Mouse (Mus musculus): ENCODE measurements around the gene Cntn4. TPM values are rescaled to one million over a fixed set of nuclear protein-coding genes. Genes with fewer than 3 reads are reported as not detected.

Cntn4 gene
- polyA plus RNA-seq, 2 experiments: 0.02 TPM; not detected in 1

DNA sequence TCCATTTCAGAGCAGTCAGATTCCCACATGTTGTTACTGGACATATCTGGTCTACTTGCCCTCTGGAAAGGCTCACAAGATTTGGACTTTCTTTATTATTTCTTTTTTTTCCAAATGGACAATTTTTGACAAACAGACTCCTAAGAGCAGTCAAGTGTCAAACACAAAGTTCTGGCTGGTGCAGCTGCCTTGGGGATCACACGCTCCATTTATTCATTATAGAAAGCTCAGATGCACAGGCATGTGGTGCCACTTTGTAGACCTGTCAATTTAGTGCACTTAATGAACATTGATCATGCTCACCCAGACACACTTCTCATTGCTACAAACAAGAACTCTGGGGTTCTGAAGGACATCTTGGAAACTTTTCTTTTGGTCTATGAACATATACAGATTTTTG, 337.7 kb downstream of the Cntn4 start:
- Histone ChIP-seq H3K27me3 (ENCODE audit: control insufficient read depth, insufficient read depth, low read length) (no peaks in the 10 kb centered on the region), H3K27ac (no peak overlapping the region), H3K9me3 (ENCODE audit: control insufficient read depth, low read length) (no peaks in the 10 kb centered on the region), H3K4me1 (replicated peaks; ENCODE audit: control insufficient read depth in 2 of 2, insufficient read depth in 2 of 2, low read length in 1 of 2) (no peaks in the 10 kb centered on the region), H3K4me3 (ENCODE audit: insufficient read depth in 1 of 2, low read depth in 2 of 2, low read length in 2 of 2) (no peak overlapping the region), H3K4me2 (ENCODE audit: low read depth) (no peak overlapping the region), H3K9ac (replicated peaks) (no peak overlapping the region), H3K36me3 (replicated peaks; ENCODE audit: control insufficient read depth, insufficient read depth, low read depth) (no peaks in the 10 kb centered on the region)
- DNase-seq (ENCODE audit: low read depth in 3 of 3, low spot score in 3 of 3) (no peak), ATAC-seq (ENCODE audit: insufficient read depth) (no peak)
- TF ChIP-seq EP300 (IDR thresholded peaks at IDR 0.05; ENCODE audit: low read depth) (no peak), CTCF (IDR thresholded peaks at IDR 0.05; ENCODE audit: low read depth) (no peak)
- 68% methylated on average over 1 of the region's 1 CpGs for WGBS (ENCODE audit: insufficient replicate concordance)

DNA sequence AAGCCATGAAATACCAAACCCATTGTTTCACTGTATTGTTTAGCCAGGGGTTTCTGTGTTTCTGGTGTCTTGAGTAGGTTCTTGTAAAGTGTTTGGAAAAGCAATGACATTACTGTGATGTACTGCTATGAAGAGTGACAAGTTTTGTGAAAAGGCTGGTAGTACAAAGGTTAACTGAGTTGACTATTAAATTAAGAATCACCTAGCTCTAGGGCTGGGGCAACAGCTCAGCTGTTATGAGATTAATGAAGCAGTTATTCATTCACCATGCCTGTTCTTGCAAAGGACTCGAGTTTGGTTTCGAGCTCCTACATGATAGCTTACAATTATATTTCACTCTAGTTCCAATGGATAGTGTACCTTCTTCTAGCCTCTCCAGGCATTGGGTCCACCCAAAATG, 371.4 kb downstream of the Cntn4 start:
- Histone ChIP-seq H3K9me3 (ENCODE audit: control insufficient read depth, low read length) (no peaks in the 10 kb centered on the region), H3K9ac (replicated peaks) (no peak overlapping the region), H3K27ac (no peak overlapping the region), H3K27me3 (ENCODE audit: control insufficient read depth, insufficient read depth, low read length) (no peaks in the 10 kb centered on the region), H3K4me2 (ENCODE audit: low read depth) (no peak overlapping the region), H3K4me3 (ENCODE audit: insufficient read depth in 1 of 2, low read depth in 2 of 2, low read length in 2 of 2) (no peak overlapping the region), H3K36me3 (replicated peaks; ENCODE audit: control insufficient read depth, insufficient read depth, low read depth) (no peaks in the 10 kb centered on the region), H3K4me1 (replicated peaks; ENCODE audit: control insufficient read depth in 2 of 2, insufficient read depth in 2 of 2, low read length in 1 of 2) (no peaks in the 10 kb centered on the region)
- WGBS (ENCODE audit: insufficient replicate concordance): 45% methylated on average over 2 of the region's 2 CpGs
- ATAC-seq (ENCODE audit: insufficient read depth): no peak
- TF ChIP-seq CTCF (IDR thresholded peaks at IDR 0.05; ENCODE audit: low read depth) (no peak), EP300 (IDR thresholded peaks at IDR 0.05; ENCODE audit: low read depth) (no peak)
- DNase-seq (ENCODE audit: low read depth in 3 of 3, low spot score in 3 of 3): no peak

- WGBS (ENCODE audit: insufficient replicate concordance): 25% methylated on average over 1 of the region's 1 CpGs
- no peaks in the 10 kb centered on the region for H3K36me3 ChIP-seq (replicated peaks; ENCODE audit: control insufficient read depth, insufficient read depth, low read depth)
- no peaks in the 10 kb centered on the region for H3K4me1 ChIP-seq (replicated peaks; ENCODE audit: control insufficient read depth in 2 of 2, insufficient read depth in 2 of 2, low read length in 1 of 2)
- no peak overlapping the region for H3K4me3 ChIP-seq (ENCODE audit: insufficient read depth in 1 of 2, low read depth in 2 of 2, low read length in 2 of 2)
- no peak overlapping the region for H3K4me2 ChIP-seq (ENCODE audit: low read depth)
- H3K9ac ChIP-seq (replicated peaks): no peak overlapping the region
- TF ChIP-seq CTCF (IDR thresholded peaks at IDR 0.05; ENCODE audit: low read depth) (no peak), EP300 (IDR thresholded peaks at IDR 0.05; ENCODE audit: low read depth) (no peak)
- H3K27me3 ChIP-seq (ENCODE audit: control insufficient read depth, insufficient read depth, low read length): no peaks in the 10 kb centered on the region
- H3K27ac ChIP-seq: no peak overlapping the region
- ATAC-seq (ENCODE audit: insufficient read depth): no peak
- no peak for DNase-seq (ENCODE audit: low read depth in 3 of 3, low spot score in 3 of 3)
- no peaks in the 10 kb centered on the region for H3K9me3 ChIP-seq (ENCODE audit: control insufficient read depth, low read length)
Measured at GRCm38 (mm10) chr6:106056123-106056522, 378.7 kb downstream of the Cntn4 start.

DNA sequence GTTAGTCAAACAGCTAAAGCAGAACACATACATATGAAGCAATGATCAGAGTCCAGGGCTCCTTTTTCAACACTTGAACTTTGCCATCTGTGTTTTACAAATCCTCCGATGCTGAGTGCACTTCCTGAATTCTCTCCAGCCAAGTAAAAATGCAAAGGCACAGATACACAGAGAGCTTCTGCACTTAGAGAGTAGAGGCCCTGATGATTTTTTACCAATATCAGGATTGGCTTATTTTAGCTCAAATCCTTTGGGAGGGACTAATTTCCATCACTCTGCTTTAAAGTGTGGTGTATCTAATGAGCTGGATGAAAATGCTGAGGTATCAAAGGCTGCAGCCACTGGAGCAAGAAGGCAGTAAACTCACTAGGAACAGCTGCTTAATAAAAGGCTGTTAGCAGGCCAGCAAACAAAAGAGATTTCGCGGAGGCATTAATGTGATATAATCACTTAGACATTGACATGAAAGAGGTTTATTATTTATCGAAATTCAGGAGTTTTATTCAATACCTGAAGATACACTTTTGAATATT, 400.7 kb downstream of the Cntn4 start:
- ATAC-seq (ENCODE audit: insufficient read depth) (no peak), DNase-seq (ENCODE audit: low read depth in 3 of 3, low spot score in 3 of 3) (no peak)
- TF ChIP-seq EP300 (IDR thresholded peaks at IDR 0.05; ENCODE audit: low read depth): no peak
- TF ChIP-seq CTCF (IDR thresholded peaks at IDR 0.05; ENCODE audit: low read depth): no peak
- H3K27ac ChIP-seq: no peak overlapping the region
- H3K4me3 ChIP-seq (ENCODE audit: insufficient read depth in 1 of 2, low read depth in 2 of 2, low read length in 2 of 2): no peak overlapping the region
- 63% methylated on average over 4 of the region's 4 CpGs for WGBS (ENCODE audit: insufficient replicate concordance)
- no peak overlapping the region for H3K4me2 ChIP-seq (ENCODE audit: low read depth)
- H3K27me3 ChIP-seq (ENCODE audit: control insufficient read depth, insufficient read depth, low read length): no peaks in the 10 kb centered on the region
- H3K9ac ChIP-seq (replicated peaks): no peak overlapping the region
- H3K36me3 ChIP-seq (replicated peaks; ENCODE audit: control insufficient read depth, insufficient read depth, low read depth): no peaks in the 10 kb centered on the region
- no peaks in the 10 kb centered on the region for H3K4me1 ChIP-seq (replicated peaks; ENCODE audit: control insufficient read depth in 2 of 2, insufficient read depth in 2 of 2, low read length in 1 of 2)
- no peaks in the 10 kb centered on the region for H3K9me3 ChIP-seq (ENCODE audit: control insufficient read depth, low read length)

DNA sequence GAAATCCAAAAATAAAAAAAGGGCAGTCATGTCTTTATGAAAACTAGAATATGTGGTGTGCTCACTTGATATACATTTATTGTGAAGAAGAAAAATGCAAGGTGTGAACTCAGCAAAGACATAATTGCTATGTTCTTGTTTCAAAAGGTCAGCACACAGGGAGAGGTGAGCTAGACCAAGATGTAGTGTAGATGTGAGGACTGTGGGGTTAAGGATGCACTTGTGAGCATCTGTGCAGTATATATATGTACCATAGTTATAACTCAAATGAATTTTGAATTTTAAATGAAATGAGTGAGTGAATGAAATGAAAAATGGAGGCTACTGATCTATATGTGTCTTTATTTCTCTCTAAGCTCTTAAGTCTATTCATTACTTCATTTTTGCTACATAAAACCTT, 401.2 kb downstream of the Cntn4 start:
- Histone ChIP-seq H3K27ac (no peak overlapping the region), H3K4me2 (ENCODE audit: low read depth) (no peak overlapping the region), H3K4me1 (replicated peaks; ENCODE audit: control insufficient read depth in 2 of 2, insufficient read depth in 2 of 2, low read length in 1 of 2) (no peaks in the 10 kb centered on the region), H3K4me3 (ENCODE audit: insufficient read depth in 1 of 2, low read depth in 2 of 2, low read length in 2 of 2) (no peak overlapping the region), H3K9me3 (ENCODE audit: control insufficient read depth, low read length) (no peaks in the 10 kb centered on the region), H3K9ac (replicated peaks) (no peak overlapping the region), H3K36me3 (replicated peaks; ENCODE audit: control insufficient read depth, insufficient read depth, low read depth) (no peaks in the 10 kb centered on the region), H3K27me3 (ENCODE audit: control insufficient read depth, insufficient read depth, low read length) (no peaks in the 10 kb centered on the region)
- TF ChIP-seq CTCF (IDR thresholded peaks at IDR 0.05; ENCODE audit: low read depth): no peak
- no peak for TF ChIP-seq EP300 (IDR thresholded peaks at IDR 0.05; ENCODE audit: low read depth)
- ATAC-seq (ENCODE audit: insufficient read depth) (no peak), DNase-seq (ENCODE audit: low read depth in 3 of 3, low spot score in 3 of 3) (no peak)

All from liver, embryonic 14.5 days (tissue).